Mouse (Mus musculus): ENCODE measurements around the gene Sptbn1. TPM values are rescaled to one million over a fixed set of nuclear protein-coding genes. Genes with fewer than 3 reads are reported as not detected.

Gene Sptbn1
- polyA plus RNA-seq (2015; fragmentation: Nextera tagmentation; extraction: Ambion mirVana), result 175 and 176 TPM in 2 replicates

DNA sequence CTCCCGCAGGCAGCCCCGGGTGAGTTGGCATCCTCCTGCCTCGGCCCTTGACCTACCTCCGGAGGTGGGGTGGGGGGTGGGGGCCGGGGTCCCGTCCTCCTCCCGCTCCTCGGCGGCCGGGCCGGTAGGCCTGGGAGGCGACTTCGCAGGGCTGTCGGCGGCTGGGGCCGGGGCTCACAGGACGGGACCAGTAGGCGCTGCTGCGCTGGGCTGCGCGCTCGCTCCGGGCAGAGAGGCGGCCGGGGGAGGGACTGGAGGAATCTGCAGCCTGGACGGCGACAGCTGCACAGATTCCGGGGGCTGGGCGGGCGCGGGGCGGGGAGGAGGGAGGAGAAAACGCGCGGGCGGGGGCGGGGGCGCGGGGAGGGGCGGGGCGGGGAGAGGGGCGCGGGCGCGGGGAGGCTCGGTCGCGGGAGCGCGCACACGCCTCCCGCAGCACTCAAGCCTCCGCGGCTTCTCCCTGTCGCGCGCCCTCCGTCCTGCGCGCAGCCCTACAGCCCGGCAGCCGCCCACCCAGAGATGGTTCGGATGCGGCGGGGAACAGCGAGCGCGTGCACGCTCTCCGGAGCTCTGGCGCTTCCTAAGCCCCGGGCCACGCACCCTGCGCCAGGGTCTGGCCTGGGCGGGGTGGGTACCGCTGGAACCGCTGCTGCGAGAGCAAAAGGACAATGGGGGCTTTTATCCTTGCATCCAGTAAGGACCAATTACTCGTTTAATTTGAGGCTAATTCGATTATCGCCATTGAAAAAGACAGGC is at the start of gene Sptbn1:
TSS of gene Sptbn1 (minus strand) at position 284 of the 756 bp plus-strand sequence.
- under 1% methylated on average over 52 of the region's 81 CpGs for WGBS
- H3K4me2 ChIP-seq, result peak within 1 kb of the TSS; percentile 63
- ATAC-seq (replicated peaks), result peak; percentile 96

GRCm38 (mm10) chr11:30294279-30294678 is 26.3 kb upstream of the Sptbn1 start:
- H3K9ac ChIP-seq, result no peak overlapping the region
- no peak overlapping the region for H3K27ac ChIP-seq
- H3K27me3 ChIP-seq (replicated peaks), result no peaks in the 10 kb centered on the region
- H3K4me3 ChIP-seq, result no peak overlapping the region
- no peaks in the 10 kb centered on the region for H3K4me1 ChIP-seq
- no peaks in the 10 kb centered on the region for H3K9me3 ChIP-seq
- H3K36me3 ChIP-seq (replicated peaks), result no peaks in the 10 kb centered on the region
- no peak for ATAC-seq (replicated peaks)
- H3K4me2 ChIP-seq, result no peak overlapping the region

More for the DNA sequence above, at the start of gene Sptbn1:
- H3K9me3 ChIP-seq, result no peaks in the 10 kb centered on the region
- peak within 1 kb of the TSS; percentile 93 for H3K27ac ChIP-seq
- H3K9ac ChIP-seq, result peak within 1 kb of the TSS; percentile 91
- no peaks in the 10 kb centered on the region for H3K36me3 ChIP-seq (replicated peaks)
- H3K4me3 ChIP-seq, result peak within 1 kb of the TSS; percentile 75
- H3K27me3 ChIP-seq (replicated peaks), result no peaks in the 10 kb centered on the region
- H3K4me1 ChIP-seq, result peaks cover 36% of the 10 kb centered on the region

- Histone ChIP-seq H3K27ac (no peak overlapping the region), H3K4me3 (no peak overlapping the region), H3K36me3 (replicated peaks) (no peaks in the 10 kb centered on the region), H3K9ac (no peak overlapping the region), H3K9me3 (no peaks in the 10 kb centered on the region), H3K4me1 (no peaks in the 10 kb centered on the region), H3K4me2 (no peak overlapping the region), H3K27me3 (replicated peaks) (no peaks in the 10 kb centered on the region)
- no peak for ATAC-seq (replicated peaks)
- 89% methylated on average over 3 of the region's 3 CpGs for WGBS
Measured at GRCm38 (mm10) chr11:30292221-30293160, 24.5 kb upstream of the Sptbn1 start.

DNA sequence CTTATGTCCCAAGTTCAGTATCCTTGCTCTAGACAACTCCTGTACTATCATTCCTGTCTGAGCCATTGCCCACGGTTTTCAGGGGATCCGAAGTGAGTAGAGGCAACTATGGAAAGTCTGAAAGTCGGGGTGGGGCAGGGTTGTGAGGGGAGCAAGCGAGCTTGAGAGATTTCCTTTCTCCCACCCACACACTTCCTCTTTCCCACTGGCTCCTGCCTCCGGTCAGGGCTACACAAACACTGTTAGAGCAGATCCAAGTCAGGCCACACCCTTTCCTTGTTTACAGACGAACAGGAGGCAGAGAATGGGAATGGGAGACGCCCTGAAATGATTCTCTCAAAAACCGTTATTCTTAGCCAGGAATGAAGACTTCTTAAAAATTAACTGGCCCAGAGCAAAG is 23.2 kb upstream of the Sptbn1 start:
- H3K4me1 ChIP-seq, result no peaks in the 10 kb centered on the region
- H3K4me3 ChIP-seq, result no peak overlapping the region
- H3K4me2 ChIP-seq, result no peak overlapping the region
- WGBS, result 66% methylated on average over 8 of the region's 8 CpGs
- no peak overlapping the region for H3K9ac ChIP-seq
- ATAC-seq (replicated peaks), result no peak
- H3K27me3 ChIP-seq (replicated peaks), result no peaks in the 10 kb centered on the region
- no peaks in the 10 kb centered on the region for H3K9me3 ChIP-seq
- no peak overlapping the region for H3K27ac ChIP-seq
- H3K36me3 ChIP-seq (replicated peaks), result no peaks in the 10 kb centered on the region

- no peak overlapping the region for H3K4me2 ChIP-seq
- H3K27me3 ChIP-seq (replicated peaks), result no peaks in the 10 kb centered on the region
- H3K36me3 ChIP-seq (replicated peaks), result no peaks in the 10 kb centered on the region
- no peaks in the 10 kb centered on the region for H3K9me3 ChIP-seq
- H3K4me3 ChIP-seq, result no peak overlapping the region
- ATAC-seq (replicated peaks), result no peak
- H3K27ac ChIP-seq, result no peak overlapping the region
- WGBS, result 44% methylated on average over 7 of the region's 7 CpGs
- H3K4me1 ChIP-seq, result no peaks in the 10 kb centered on the region
- H3K9ac ChIP-seq, result no peak overlapping the region
Measured at GRCm38 (mm10) chr11:30289470-30290431, 21.8 kb upstream of the Sptbn1 start.

DNA sequence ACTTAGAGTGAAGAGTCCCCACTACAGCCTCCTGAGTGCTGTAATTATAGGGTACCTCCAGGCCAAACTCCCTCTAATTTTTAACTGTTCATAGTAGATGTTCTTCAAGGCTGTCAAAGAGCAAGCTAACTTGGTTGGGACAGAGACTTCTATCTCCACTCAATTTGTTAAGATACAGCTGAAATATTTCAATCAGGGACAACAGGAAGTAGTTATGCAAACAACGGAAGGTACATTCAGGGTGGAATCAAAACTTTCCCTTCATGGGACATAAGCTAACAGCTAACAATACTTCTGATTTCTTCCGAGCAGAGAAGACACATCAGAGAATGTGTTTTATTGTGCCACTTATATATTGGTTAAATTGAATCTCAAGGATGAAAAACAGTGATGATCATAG is 20.1 kb upstream of the Sptbn1 start:
- Histone ChIP-seq H3K4me1 (no peaks in the 10 kb centered on the region), H3K9ac (no peak overlapping the region), H3K36me3 (replicated peaks) (no peaks in the 10 kb centered on the region), H3K27me3 (replicated peaks) (no peaks in the 10 kb centered on the region), H3K4me3 (no peak overlapping the region), H3K4me2 (no peak overlapping the region), H3K9me3 (no peaks in the 10 kb centered on the region), H3K27ac (no peak overlapping the region)
- ATAC-seq (replicated peaks), result no peak
- WGBS, result 93% methylated on average over 2 of the region's 2 CpGs

- no peak overlapping the region for H3K27ac ChIP-seq
- no peaks in the 10 kb centered on the region for H3K36me3 ChIP-seq (replicated peaks)
- WGBS, result 51% methylated on average over 2 of the region's 2 CpGs
- no peaks in the 10 kb centered on the region for H3K4me1 ChIP-seq
- no peak overlapping the region for H3K4me3 ChIP-seq
- H3K4me2 ChIP-seq, result no peak overlapping the region
- H3K9ac ChIP-seq, result no peak overlapping the region
- H3K9me3 ChIP-seq, result no peaks in the 10 kb centered on the region
- no peak for ATAC-seq (replicated peaks)
- H3K27me3 ChIP-seq (replicated peaks), result no peaks in the 10 kb centered on the region
Measured at GRCm38 (mm10) chr11:30283710-30284109, 15.7 kb upstream of the Sptbn1 start.

GRCm38 (mm10) chr11:30281096-30281495 is 13.1 kb upstream of the Sptbn1 start:
- WGBS, result 89% methylated on average over 5 of the region's 5 CpGs
- Histone ChIP-seq H3K27me3 (replicated peaks) (no peaks in the 10 kb centered on the region), H3K4me1 (no peaks in the 10 kb centered on the region), H3K27ac (no peak overlapping the region), H3K4me3 (no peak overlapping the region), H3K9ac (no peak overlapping the region), H3K36me3 (replicated peaks) (no peaks in the 10 kb centered on the region), H3K4me2 (no peak overlapping the region), H3K9me3 (no peaks in the 10 kb centered on the region)
- ATAC-seq (replicated peaks), result no peak

GRCm38 (mm10) chr11:30279278-30279677 is 11.3 kb upstream of the Sptbn1 start:
- no peaks in the 10 kb centered on the region for H3K4me1 ChIP-seq
- no peak overlapping the region for H3K4me3 ChIP-seq
- ATAC-seq (replicated peaks), result no peak
- 86% methylated on average over 5 of the region's 5 CpGs for WGBS
- H3K27ac ChIP-seq, result no peak overlapping the region
- no peaks in the 10 kb centered on the region for H3K27me3 ChIP-seq (replicated peaks)
- no peak overlapping the region for H3K9ac ChIP-seq
- H3K9me3 ChIP-seq, result no peaks in the 10 kb centered on the region
- no peak overlapping the region for H3K4me2 ChIP-seq
- no peaks in the 10 kb centered on the region for H3K36me3 ChIP-seq (replicated peaks)

DNA sequence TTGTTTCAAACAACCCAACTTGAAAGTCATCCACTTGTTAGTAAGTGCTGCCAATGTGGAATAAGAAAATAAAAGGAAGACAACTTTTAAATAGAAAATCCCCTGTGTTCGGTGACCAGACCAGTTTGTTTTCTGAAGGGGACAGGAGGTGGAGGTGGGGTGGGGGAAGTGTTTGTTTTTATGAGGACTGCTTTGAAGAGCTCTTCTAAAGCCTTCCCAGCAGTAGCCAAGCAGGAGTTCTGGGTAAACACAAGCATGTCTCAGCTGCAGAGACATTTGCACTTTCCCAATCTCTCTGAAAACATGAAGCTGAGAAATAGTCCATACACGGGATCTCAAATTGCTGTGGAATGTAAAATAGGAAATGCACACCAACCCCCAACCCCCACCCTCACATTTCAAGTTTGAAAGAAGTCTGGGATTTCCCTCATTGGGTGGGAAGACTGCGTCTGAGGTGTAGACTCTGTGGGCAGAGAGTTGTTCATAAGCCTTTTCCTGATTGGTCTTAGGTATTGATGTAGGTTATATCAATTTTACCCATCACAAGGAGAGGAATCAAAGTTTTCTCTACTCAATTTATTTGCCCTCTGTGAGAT is 7.6 kb upstream of the Sptbn1 start:
- Histone ChIP-seq H3K36me3 (replicated peaks) (no peaks in the 10 kb centered on the region), H3K4me2 (no peak overlapping the region), H3K9me3 (no peaks in the 10 kb centered on the region), H3K27ac (no peak overlapping the region), H3K27me3 (replicated peaks) (no peaks in the 10 kb centered on the region), H3K4me1 (no peaks in the 10 kb centered on the region), H3K4me3 (no peak overlapping the region), H3K9ac (no peak overlapping the region)
- WGBS, result 70% methylated on average over 3 of the region's 3 CpGs
- no peak for ATAC-seq (replicated peaks)

GRCm38 (mm10) chr11:30269524-30269923 is 1.5 kb upstream of the Sptbn1 start:
- ATAC-seq (replicated peaks), result no peak
- Histone ChIP-seq H3K4me3 (0 out of 2 replicates have a peak overlapping the region, but pooled peaks have one; percentile 5), H3K9me3 (no peaks in the 10 kb centered on the region), H3K36me3 (replicated peaks) (no peaks in the 10 kb centered on the region), H3K4me2 (peak overlapping the region; percentile 50), H3K9ac (peak overlapping the region; percentile 91; the same call in 1 of the 2 replicates), H3K4me1 (peaks cover 22% of the 10 kb centered on the region), H3K27ac (no peak overlapping the region), H3K27me3 (replicated peaks) (no peaks in the 10 kb centered on the region)
- WGBS, result 94% methylated on average over 1 of the region's 1 CpGs
